Mouse (Mus musculus) stomach, postnatal 0 days (tissue): ENCODE measurements around the gene Tnrc18. TPM values are rescaled to one million over a fixed set of nuclear protein-coding genes. Genes with fewer than 3 reads are reported as not detected.

Experiments used
- ATAC-seq: fragments of 200-750 bp; cut with Nextera tagmentation; 2 replicates; pipeline ENCODE4 v1.8.0; 2017; ENCODE audit not compliant: low FRiP score, low TSS enrichment
- DNase-seq: peaks from one replicate; pipeline ENCODE4 v3.0.0-alpha.2; 2016; ENCODE audit warnings: low spot score
- H3K27ac ChIP-seq: fragments of 300-500 bp; sonication (generic); replicated peaks from 2 replicates; pipeline ENCODE4 v1.5.1; 2014; ENCODE audit warnings: mild to moderate bottlenecking, control low read depth
- H3K27me3 ChIP-seq: fragments of 300-500 bp; sonication (generic); 2 replicates; pipeline ENCODE4 v1.6.1; 2014; ENCODE audit warnings: low read length; ENCODE audit not compliant: control insufficient read depth, insufficient read depth
- H3K36me3 ChIP-seq: fragments of 300-500 bp; sonication (generic); 2 replicates; pipeline ENCODE4 v1.6.1; 2014; ENCODE audit warnings: low read length, mixed read lengths; ENCODE audit not compliant: control insufficient read depth, insufficient read depth
- H3K4me1 ChIP-seq: fragments of 300-500 bp; sonication (generic); replicated peaks from 2 replicates; pipeline ENCODE4 v1.6.1; 2014; ENCODE audit warnings: antibody characterized with exemption; ENCODE audit not compliant: control insufficient read depth, insufficient read depth
- H3K4me2 ChIP-seq: fragments of 300-500 bp; sonication (generic); replicated peaks from 2 replicates; pipeline ENCODE4 v1.6.1; 2014; ENCODE audit warnings: low read depth, mild to moderate bottlenecking, control low read depth, moderate library complexity
- H3K4me3 ChIP-seq: fragments of 300-500 bp; sonication (generic); 2 replicates; pipeline ENCODE4 v1.5.1; 2014; ENCODE audit warnings: low read depth, low read length, control low read depth
- H3K9ac ChIP-seq: fragments of 300-500 bp; sonication (generic); 2 replicates; pipeline ENCODE4 v1.6.1; 2014; ENCODE audit warnings: mild to moderate bottlenecking, low read length, control low read depth, mixed read lengths
- H3K9me3 ChIP-seq: fragments of 300-500 bp; sonication (generic); 2 replicates; pipeline ENCODE4 v1.6.1; 2016; ENCODE audit warnings: low read length; ENCODE audit not compliant: control insufficient read depth
- CTCF ChIP-seq: IDR thresholded peaks from 2 replicates; pipeline ENCODE4 v1.5.1; 2016; ENCODE audit warnings: antibody characterized with exemption, low read depth, mild to moderate bottlenecking, moderate library complexity
- EP300 ChIP-seq: optimal IDR thresholded peaks from 2 replicates; pipeline ENCODE3; 2016; ENCODE audit warnings: antibody characterized with exemption
- WGBS: fragments of 180-500 bp; shearing (Covaris S2); extraction: QIAGEN DNeasy Blood & Tissue Kit; methylation state at CpG from one replicate; pipeline ENCODE4 v1.1.7; 2014; 5-methylcytosine and 5-hydroxymethylcytosine counted together
- polyA plus RNA-seq: library from polyadenylated mRNA; unstranded; fragments of >200 nt; fragmentation: Nextera tagmentation; extraction: Ambion mirVana; gene quantifications from 2 replicates; pipeline ENCODE4 v1.2.1, GENCODE M21; 2015

Gene Tnrc18
- polyA plus RNA-seq, 1 experiment from 2014 or later: 12.5 TPM

DNA sequence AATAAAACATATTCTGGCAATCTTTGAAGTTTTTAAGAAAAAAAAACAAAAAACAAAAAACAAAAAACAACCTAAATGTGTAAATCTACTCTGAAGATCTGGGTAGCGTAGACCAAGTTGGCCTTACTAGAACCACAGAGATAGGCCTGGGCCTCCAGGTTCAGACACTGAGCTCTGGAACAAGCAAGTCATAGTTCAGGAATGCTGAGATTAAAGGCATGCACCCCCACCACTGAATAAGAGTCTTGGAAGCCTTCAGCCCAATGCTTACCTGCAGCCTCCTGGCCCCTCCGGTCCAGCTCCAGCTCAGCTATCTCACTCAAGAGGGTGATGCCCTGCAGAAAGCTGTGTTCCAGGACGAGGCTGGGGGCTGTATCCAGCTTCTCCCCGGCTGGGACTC, 46.4 kb downstream of the Tnrc18 start:
- H3K4me3 ChIP-seq: no peak overlapping the region
- TF ChIP-seq CTCF: no peak
- TF ChIP-seq EP300: no peak
- H3K27ac ChIP-seq: no peak overlapping the region
- no peaks in the 10 kb centered on the region for H3K27me3 ChIP-seq
- H3K4me1 ChIP-seq: 0 out of 2 replicates have a peak, but pooled peaks cover 2% of the 10 kb centered on the region
- peaks cover 43% of the 10 kb centered on the region for H3K36me3 ChIP-seq
- no peak overlapping the region for H3K4me2 ChIP-seq
- ATAC-seq: no peak
- no peak for DNase-seq
- no peak overlapping the region for H3K9ac ChIP-seq
- WGBS: 71% methylated on average over 4 of the region's 4 CpGs
- no peaks in the 10 kb centered on the region for H3K9me3 ChIP-seq

DNA sequence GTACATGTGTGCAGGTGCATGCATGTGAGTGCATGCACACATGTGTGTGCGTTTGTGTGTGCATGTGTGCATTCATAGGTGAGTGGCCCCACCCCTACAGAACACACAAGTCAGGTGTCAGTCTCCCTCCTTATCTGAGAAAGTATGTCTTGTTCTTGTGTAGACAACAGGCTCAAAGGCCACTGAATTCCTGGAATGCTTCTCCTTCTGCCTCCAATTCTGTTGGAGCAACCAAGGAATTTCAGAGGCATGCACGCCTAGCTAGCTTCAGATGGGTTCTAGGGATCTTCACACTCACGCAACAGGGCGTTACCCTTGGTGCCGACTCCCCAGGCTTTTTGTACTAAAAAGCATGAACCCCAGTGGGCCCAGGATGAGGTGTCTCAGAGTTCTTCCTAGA, 47.8 kb downstream of the Tnrc18 start:
- 0 out of 2 replicates have a peak, but pooled peaks cover 2% of the 10 kb centered on the region for H3K4me1 ChIP-seq
- no peaks in the 10 kb centered on the region for H3K9me3 ChIP-seq
- 41% methylated on average over 5 of the region's 5 CpGs for WGBS
- H3K27me3 ChIP-seq: no peaks in the 10 kb centered on the region
- peak overlapping the region; percentile 45; the same call in 1 of the 2 replicates for H3K27ac ChIP-seq
- H3K4me2 ChIP-seq: no peak overlapping the region
- no peak overlapping the region for H3K9ac ChIP-seq
- H3K4me3 ChIP-seq: no peak overlapping the region
- ATAC-seq (no peak), DNase-seq (no peak)
- TF ChIP-seq EP300: no peak
- no peak for TF ChIP-seq CTCF
- H3K36me3 ChIP-seq: peaks cover 45% of the 10 kb centered on the region

DNA sequence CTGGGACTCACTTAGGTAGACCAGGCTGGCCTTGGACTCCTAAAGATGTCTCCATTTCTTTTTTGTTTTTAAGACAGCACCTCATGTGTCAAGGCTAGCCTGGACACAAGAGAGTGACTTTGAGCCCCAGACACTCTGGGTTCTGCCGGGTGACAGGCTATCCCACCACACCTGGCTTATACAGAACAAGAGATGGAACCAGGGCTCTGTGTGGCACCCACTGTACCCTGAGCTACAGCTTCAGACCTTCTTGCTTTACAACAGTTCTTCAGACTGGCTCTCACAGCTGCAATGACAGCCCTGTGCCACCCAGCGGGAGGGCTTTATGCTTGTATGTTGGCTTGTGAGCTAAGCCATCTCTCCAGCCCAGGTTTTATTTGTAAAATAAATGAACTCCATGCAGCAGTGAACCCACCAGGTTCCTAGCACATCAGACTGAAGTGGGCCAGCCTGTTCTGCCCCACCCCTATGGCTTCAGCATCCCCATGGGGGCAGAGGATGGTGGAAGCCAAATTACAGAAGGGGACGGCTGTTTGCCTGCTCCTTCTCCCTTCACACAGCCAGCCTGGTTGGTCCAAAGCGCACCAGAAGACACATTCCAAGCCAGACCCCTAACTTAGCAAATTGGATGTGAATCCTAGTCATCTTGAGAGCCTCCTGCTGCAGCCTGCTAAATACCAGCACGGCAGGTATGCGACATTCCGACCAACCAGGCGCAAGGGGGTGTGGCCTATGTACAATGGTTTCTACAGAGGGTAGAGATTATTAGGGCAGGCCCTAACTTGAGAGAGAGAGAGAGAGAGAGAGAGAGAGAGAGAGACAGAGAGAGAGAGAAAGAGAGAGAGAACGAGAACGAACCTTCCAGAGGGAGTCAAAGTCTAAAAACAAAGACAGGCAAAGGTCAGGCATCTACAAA, 48.9 kb downstream of the Tnrc18 start:
- H3K27me3 ChIP-seq: no peaks in the 10 kb centered on the region
- 0 out of 2 replicates have a peak, but pooled peaks cover 2% of the 10 kb centered on the region for H3K4me1 ChIP-seq
- ATAC-seq (no peak), DNase-seq (peak; percentile 55)
- no peak for TF ChIP-seq EP300
- no peak for TF ChIP-seq CTCF
- no peak overlapping the region for H3K4me3 ChIP-seq
- peak overlapping the region; percentile 73 for H3K27ac ChIP-seq
- H3K36me3 ChIP-seq: peaks cover 50% of the 10 kb centered on the region
- H3K4me2 ChIP-seq: no peak overlapping the region
- H3K9me3 ChIP-seq: no peaks in the 10 kb centered on the region
- no peak overlapping the region for H3K9ac ChIP-seq
- WGBS: 45% methylated on average over 10 of the region's 10 CpGs

DNA sequence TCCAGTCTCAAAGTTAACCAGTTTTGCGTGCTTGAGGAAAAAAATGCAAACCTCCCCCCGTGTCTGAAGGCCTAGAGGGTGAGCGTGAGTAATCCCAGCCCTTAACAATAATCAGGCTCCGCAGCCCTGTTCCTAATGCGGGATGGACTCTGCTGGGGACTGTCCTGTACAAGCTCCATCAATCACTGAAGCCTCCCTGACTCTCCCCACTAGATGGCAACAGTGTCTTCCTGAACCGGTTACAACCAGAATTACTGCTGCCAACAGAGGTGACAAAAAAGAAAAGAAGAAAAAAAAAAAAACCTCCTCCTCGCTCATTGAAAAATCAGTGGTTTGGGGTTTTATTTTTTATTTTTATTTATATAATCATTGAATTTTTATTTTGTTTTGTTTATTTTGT, 49.5 kb downstream of the Tnrc18 start:
- no peak overlapping the region for H3K9ac ChIP-seq
- no peak overlapping the region for H3K4me3 ChIP-seq
- DNase-seq: peak; percentile 74
- H3K27me3 ChIP-seq: no peaks in the 10 kb centered on the region
- 19% methylated on average over 7 of the region's 7 CpGs for WGBS
- no peaks in the 10 kb centered on the region for H3K9me3 ChIP-seq
- H3K4me1 ChIP-seq: 0 out of 2 replicates have a peak, but pooled peaks cover 2% of the 10 kb centered on the region
- H3K36me3 ChIP-seq: peaks cover 48% of the 10 kb centered on the region
- TF ChIP-seq CTCF (peak; percentile 84), EP300 (no peak)
- H3K27ac ChIP-seq: no peak overlapping the region
- no peak overlapping the region for H3K4me2 ChIP-seq
- peak; percentile 41; the same call in 1 of the 2 replicates for ATAC-seq

DNA sequence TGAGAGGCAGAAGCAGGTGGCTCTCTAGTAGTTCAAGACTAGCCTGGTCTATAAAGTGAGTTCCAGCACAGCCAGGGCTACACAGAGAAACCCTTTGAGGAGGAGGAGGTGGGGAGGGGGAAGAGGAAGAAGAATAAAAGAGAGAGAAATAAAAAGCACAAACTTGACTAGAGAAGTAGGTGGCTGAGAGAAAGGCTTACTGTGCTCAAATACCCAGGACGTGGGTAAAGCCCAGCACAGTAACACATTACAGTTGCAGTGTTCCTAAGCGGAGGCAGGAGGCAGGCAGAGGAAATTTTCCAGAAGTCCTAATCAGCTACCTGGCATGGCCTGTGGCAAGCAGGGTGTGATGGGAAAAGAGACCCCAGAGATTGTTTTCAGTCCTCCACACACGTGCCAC, 50.8 kb downstream of the Tnrc18 start:
- H3K9me3 ChIP-seq: no peaks in the 10 kb centered on the region
- no peaks in the 10 kb centered on the region for H3K27me3 ChIP-seq
- no peak for ATAC-seq
- DNase-seq: no peak
- TF ChIP-seq EP300 (no peak), CTCF (no peak)
- no peak overlapping the region for H3K4me2 ChIP-seq
- peaks cover 43% of the 10 kb centered on the region for H3K36me3 ChIP-seq
- 0 out of 2 replicates have a peak, but pooled peaks cover 2% of the 10 kb centered on the region for H3K4me1 ChIP-seq
- no peak overlapping the region for H3K9ac ChIP-seq
- 76% methylated on average over 3 of the region's 3 CpGs for WGBS
- H3K27ac ChIP-seq: no peak overlapping the region
- no peak overlapping the region for H3K4me3 ChIP-seq

DNA sequence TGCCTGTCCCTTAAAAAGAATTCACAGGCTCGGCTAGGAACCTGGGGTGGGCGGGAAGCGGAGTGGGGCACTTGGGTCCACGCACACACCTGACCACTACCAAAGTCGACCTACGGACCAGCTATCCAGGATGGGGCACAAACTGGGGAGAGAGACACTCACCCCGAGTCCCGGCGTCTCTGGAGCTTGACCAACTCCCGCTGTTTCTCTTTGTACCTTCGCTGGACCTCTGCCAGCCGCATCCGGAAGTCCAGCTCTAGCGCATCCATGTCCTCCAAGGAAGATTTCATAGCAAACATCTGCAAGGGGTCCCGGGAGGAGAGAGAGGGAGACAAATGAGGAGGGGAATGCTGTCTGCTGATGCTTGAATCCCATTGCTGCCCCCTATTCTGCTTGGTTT, 52.6 kb downstream of the Tnrc18 start:
- Histone ChIP-seq H3K27me3 (no peaks in the 10 kb centered on the region), H3K27ac (no peak overlapping the region), H3K36me3 (peaks cover 48% of the 10 kb centered on the region), H3K4me3 (no peak overlapping the region), H3K4me1 (0 out of 2 replicates have a peak, but pooled peaks cover 2% of the 10 kb centered on the region), H3K9ac (no peak overlapping the region), H3K4me2 (no peak overlapping the region), H3K9me3 (no peaks in the 10 kb centered on the region)
- ATAC-seq: no peak
- no peak for TF ChIP-seq EP300
- no peak for TF ChIP-seq CTCF
- DNase-seq: no peak
- WGBS: 79% methylated on average over 15 of the region's 15 CpGs
